Mouse (Mus musculus) heart, embryonic 11.5 days (tissue): ENCODE data around the gene Samd4b. TPM values are rescaled to one million over a fixed set of nuclear protein-coding genes. Genes with fewer than 3 reads are reported as not detected.

Experiments
- ATAC-seq: fragments of 200-750 bp; cut with Nextera tagmentation; replicated peaks from 2 replicates; pipeline ENCODE4 v1.8.0; 2017; ENCODE audit warnings: moderate library complexity; ENCODE audit not compliant: insufficient number of reproducible peaks, low FRiP score, low TSS enrichment
- H3K27ac ChIP-seq: fragments of 300-500 bp; sonication (generic); 2 replicates; pipeline ENCODE4 v1.5.1; 2014; ENCODE audit warnings: mild to moderate bottlenecking, low read depth, low read length
- H3K27me3 ChIP-seq: fragments of 300-500 bp; sonication (generic); 2 replicates; pipeline ENCODE4 v1.6.1; 2014; ENCODE audit warnings: mild to moderate bottlenecking, low read length, mixed read lengths; ENCODE audit not compliant: control insufficient read depth, insufficient read depth
- H3K36me3 ChIP-seq: fragments of 300-500 bp; sonication (generic); 2 replicates; pipeline ENCODE4 v1.6.1; 2014; ENCODE audit warnings: mild to moderate bottlenecking, low read length, moderate library complexity, mixed read lengths; ENCODE audit not compliant: control insufficient read depth, insufficient read depth
- H3K4me1 ChIP-seq: fragments of 300-500 bp; sonication (generic); 2 replicates; pipeline ENCODE4 v1.6.1; 2014; ENCODE audit warnings: low read length; ENCODE audit not compliant: control insufficient read depth, insufficient read depth
- H3K4me2 ChIP-seq: fragments of 300-500 bp; sonication (generic); 2 replicates; pipeline ENCODE4 v1.6.1; 2014; ENCODE audit warnings: mild to moderate bottlenecking, moderate library complexity
- H3K4me3 ChIP-seq: fragments of 300-500 bp; sonication (generic); 2 replicates; pipeline ENCODE4 v1.5.1; 2014; ENCODE audit warnings: low read depth, low read length
- H3K9ac ChIP-seq: fragments of 300-500 bp; sonication (generic); 2 replicates; pipeline ENCODE4 v1.6.1; 2014; ENCODE audit warnings: mild to moderate bottlenecking, low read depth, low read length, moderate library complexity
- H3K9me3 ChIP-seq: fragments of 300-500 bp; sonication (generic); replicated peaks from 2 replicates; pipeline ENCODE4 v1.6.1; 2016; ENCODE audit warnings: low read length; ENCODE audit not compliant: control insufficient read depth
- WGBS: fragments of 180-500 bp; shearing (Covaris S2); extraction: QIAGEN DNeasy Blood & Tissue Kit; methylation state at CpG from one replicate; pipeline ENCODE4 v1.1.7; 2014; ENCODE audit not compliant: insufficient replicate concordance; 5-methylcytosine and 5-hydroxymethylcytosine counted together
- polyA plus RNA-seq: library from polyadenylated mRNA; unstranded; fragments of >200 nt; fragmentation: Nextera tagmentation; extraction: Ambion mirVana; gene quantifications from 2 replicates; pipeline ENCODE4 v1.2.1, GENCODE M21; 2014

The Samd4b gene
- polyA plus RNA-seq, 1 experiment from 2014 or later: 22.8 TPM

GRCm38 (mm10) chr7:28386462-28386861, 211.5 kb downstream of the Samd4b start:
- Histone ChIP-seq H3K27me3 (no peaks in the 10 kb centered on the region), H3K36me3 (peaks cover 15% of the 10 kb centered on the region), H3K9ac (no peak overlapping the region), H3K4me2 (no peak overlapping the region), H3K27ac (no peak overlapping the region), H3K9me3 (no peaks in the 10 kb centered on the region), H3K4me1 (peaks cover 20% of the 10 kb centered on the region), H3K4me3 (no peak overlapping the region)
- ATAC-seq: no peak
- WGBS: 11% methylated on average over 4 of the region's 4 CpGs

DNA sequence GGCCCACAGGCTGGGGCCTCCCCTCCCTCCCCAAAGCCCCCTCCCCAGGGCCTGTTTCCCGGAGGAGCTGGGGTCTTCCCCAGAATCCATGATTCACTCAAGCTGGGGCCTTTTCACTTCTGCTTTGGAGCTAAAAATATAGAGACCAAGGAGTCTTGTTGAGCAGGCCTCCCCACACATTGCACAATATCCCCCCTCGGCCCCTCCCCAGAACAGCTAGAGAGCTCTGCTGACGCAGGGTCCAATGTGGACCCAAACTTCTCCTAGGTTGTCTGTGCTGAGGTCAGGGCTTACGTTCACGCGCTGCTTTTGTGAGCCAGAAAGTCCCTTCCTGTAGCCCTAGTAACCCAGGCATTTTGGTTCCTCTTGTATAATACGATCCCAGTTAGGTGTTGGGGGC, 211.9 kb downstream of the Samd4b start:
- H3K4me3 ChIP-seq: no peak overlapping the region
- no peaks in the 10 kb centered on the region for H3K9me3 ChIP-seq
- no peak for ATAC-seq
- no peaks in the 10 kb centered on the region for H3K27me3 ChIP-seq
- WGBS: 79% methylated on average over 7 of the region's 7 CpGs
- peaks cover 22% of the 10 kb centered on the region for H3K4me1 ChIP-seq
- no peak overlapping the region for H3K9ac ChIP-seq
- H3K27ac ChIP-seq: no peak overlapping the region
- peaks cover 15% of the 10 kb centered on the region for H3K36me3 ChIP-seq
- H3K4me2 ChIP-seq: no peak overlapping the region

- WGBS: 89% methylated on average over 9 of the region's 9 CpGs
Observed at GRCm38 (mm10) chr7:28385196-28385595, 212.7 kb downstream of the Samd4b start.

DNA sequence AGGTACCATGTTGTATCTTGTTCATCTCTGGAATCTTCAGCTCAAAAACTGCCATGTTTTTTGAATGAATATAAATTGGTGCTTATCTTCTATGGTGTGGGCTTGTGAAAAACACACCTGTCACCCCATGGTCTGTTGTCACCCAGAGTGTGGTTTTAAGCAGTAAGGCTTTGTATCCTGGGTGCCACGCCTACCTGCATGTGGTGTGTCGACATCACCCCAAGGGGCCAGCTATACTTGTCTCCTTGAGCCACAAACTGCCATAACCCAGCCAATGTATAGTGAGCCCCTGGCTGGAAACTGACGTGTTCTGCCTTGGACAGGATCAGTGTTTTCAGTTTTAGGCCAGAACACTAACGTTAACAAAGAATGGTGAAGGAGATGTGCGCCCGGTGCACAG, 213.8 kb downstream of the Samd4b start:
- Histone ChIP-seq H3K9me3 (no peaks in the 10 kb centered on the region), H3K36me3 (peaks cover 5% of the 10 kb centered on the region), H3K4me1 (peaks cover 38% of the 10 kb centered on the region), H3K27me3 (no peaks in the 10 kb centered on the region), H3K4me3 (no peak overlapping the region), H3K27ac (no peak overlapping the region), H3K4me2 (no peak overlapping the region), H3K9ac (no peak overlapping the region)
- no peak for ATAC-seq
- 82% methylated on average over 6 of the region's 6 CpGs for WGBS

More at GRCm38 (mm10) chr7:28385196-28385595, 212.7 kb downstream of the Samd4b start:
- H3K27me3 ChIP-seq: no peaks in the 10 kb centered on the region
- H3K4me2 ChIP-seq: no peak overlapping the region
- no peak overlapping the region for H3K4me3 ChIP-seq
- peaks cover 11% of the 10 kb centered on the region for H3K36me3 ChIP-seq
- H3K27ac ChIP-seq: no peak overlapping the region
- no peaks in the 10 kb centered on the region for H3K9me3 ChIP-seq
- ATAC-seq: no peak
- H3K9ac ChIP-seq: no peak overlapping the region
- H3K4me1 ChIP-seq: peaks cover 30% of the 10 kb centered on the region

DNA sequence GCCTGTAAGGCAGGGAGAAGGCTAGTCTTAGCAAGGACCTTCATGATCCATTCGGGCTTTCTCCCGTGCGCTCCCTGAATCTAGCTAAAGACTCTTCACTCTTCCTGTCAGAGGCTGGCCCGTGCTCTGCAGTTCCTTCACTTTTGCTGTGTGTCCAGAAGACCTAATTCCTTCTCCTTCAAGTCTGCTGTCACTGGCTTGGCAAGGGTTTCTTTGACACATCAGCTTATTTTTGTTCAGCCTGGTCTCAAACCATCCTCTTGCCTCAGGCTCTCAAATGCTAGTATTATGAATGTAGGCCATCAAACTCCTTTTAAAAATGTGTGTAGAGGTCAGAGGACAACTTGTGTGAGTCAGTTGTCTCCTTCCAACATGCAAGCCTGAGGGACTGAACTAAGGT, 214.3 kb downstream of the Samd4b start:
- ATAC-seq: no peak
- no peak overlapping the region for H3K9ac ChIP-seq
- H3K4me2 ChIP-seq: no peak overlapping the region; the same call in 1 of the 2 replicates
- H3K27ac ChIP-seq: peak overlapping the region; percentile 98
- H3K27me3 ChIP-seq: no peaks in the 10 kb centered on the region
- H3K4me3 ChIP-seq: no peak overlapping the region
- WGBS: 69% methylated on average over 4 of the region's 4 CpGs
- no peaks in the 10 kb centered on the region for H3K9me3 ChIP-seq
- peaks cover 38% of the 10 kb centered on the region for H3K4me1 ChIP-seq
- H3K36me3 ChIP-seq: no peaks in the 10 kb centered on the region; the same call in 1 of the 2 replicates

DNA sequence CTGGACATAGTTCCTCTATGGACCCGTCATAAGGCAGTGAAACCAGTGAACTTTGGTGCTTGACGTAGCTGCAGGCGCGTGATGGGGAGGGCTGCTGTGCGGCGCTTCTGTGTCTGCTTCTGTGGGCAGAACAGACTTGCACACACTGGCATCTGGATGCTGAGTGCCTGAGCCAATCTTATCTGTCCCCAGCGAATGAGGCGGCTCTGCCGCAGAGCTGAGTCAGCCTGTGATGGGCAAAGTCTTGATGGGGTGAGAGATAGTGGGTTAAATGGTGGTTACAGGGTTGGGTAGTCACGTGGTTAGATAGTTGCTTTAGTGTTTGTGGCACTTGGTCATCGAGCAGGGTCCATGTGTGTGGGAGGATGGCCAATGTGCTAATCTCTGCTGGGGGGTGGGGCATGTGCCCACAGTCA, 215.0 kb downstream of the Samd4b start:
- Histone ChIP-seq H3K4me2 (peak overlapping the region; percentile 67), H3K9ac (peak overlapping the region; percentile 16; the same call in 1 of the 2 replicates), H3K27ac (peak overlapping the region; percentile 98), H3K4me1 (peaks cover 42% of the 10 kb centered on the region), H3K4me3 (0 out of 2 replicates have a peak overlapping the region, but pooled peaks have one; percentile 0), H3K27me3 (no peaks in the 10 kb centered on the region), H3K36me3 (no peaks in the 10 kb centered on the region), H3K9me3 (no peaks in the 10 kb centered on the region)
- ATAC-seq: no peak
- WGBS: 14% methylated on average over 11 of the region's 11 CpGs

DNA sequence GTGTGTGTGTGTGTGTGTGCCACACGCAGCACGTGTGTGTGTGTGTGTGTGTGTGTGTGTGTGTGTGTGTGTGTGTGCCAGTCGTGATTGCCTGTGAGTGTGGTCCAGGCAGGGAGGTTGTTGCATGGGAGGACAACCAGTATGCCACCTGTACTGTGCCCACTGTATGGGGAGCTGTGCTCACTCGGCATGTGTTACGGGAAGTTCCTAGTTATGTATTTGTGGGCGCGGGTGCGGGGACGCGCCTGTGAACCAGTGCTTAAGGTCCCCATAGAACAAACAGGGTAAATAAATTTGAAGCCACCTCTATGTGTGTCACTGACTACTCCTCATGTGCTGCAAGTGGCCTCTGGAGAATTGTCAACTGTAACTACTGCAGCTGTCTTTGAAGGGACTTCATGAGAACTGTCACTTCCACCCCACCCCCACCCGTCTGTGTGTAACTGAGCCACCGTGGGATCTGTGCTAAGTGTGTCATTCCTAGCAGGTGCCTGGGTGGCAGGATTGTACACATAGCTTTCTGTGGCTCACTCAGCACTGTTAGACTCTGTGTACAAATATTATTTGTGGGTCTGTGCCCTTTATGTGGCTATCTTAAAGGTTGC, 215.5 kb downstream of the Samd4b start:
- 44% methylated on average over 12 of the region's 12 CpGs for WGBS
- Histone ChIP-seq H3K4me1 (peaks cover 47% of the 10 kb centered on the region), H3K9me3 (no peaks in the 10 kb centered on the region), H3K36me3 (no peaks in the 10 kb centered on the region), H3K27ac (peak overlapping the region; percentile 98), H3K9ac (peak overlapping the region; percentile 52), H3K4me3 (peak overlapping the region; percentile 35; the same call in 1 of the 2 replicates), H3K27me3 (no peaks in the 10 kb centered on the region), H3K4me2 (peak overlapping the region; percentile 67)
- no peak; the same call in 1 of the 2 replicates for ATAC-seq

GRCm38 (mm10) chr7:28381938-28382337, 216.0 kb downstream of the Samd4b start:
- Histone ChIP-seq H3K4me1 (peaks cover 52% of the 10 kb centered on the region), H3K27ac (peak overlapping the region; percentile 98), H3K9me3 (no peaks in the 10 kb centered on the region), H3K36me3 (no peaks in the 10 kb centered on the region), H3K4me2 (peak overlapping the region; percentile 67), H3K4me3 (peak overlapping the region; percentile 35), H3K9ac (peak overlapping the region; percentile 73), H3K27me3 (no peaks in the 10 kb centered on the region)
- 3% methylated on average over 20 of the region's 20 CpGs for WGBS
- ATAC-seq: peak; percentile 58
